Mouse (Mus musculus) cortical plate, adult 2 months (tissue): ENCODE measurements at regions not wholly inside any gene's neighbourhood (a gene's known extent, or its start where the extent isn't known, plus 50 kb on each side); places are given as distances from the start of the nearest gene placed in this dataset.

Experiments used
- CTCF ChIP-seq: fragments of 200-500 bp; IDR thresholded peaks from 2 replicates; pipeline ENCODE4 v1.5.1; 2011; ENCODE audit warnings: mild to moderate bottlenecking, control low read depth, low read length; ENCODE audit not compliant: insufficient read depth; ENCODE audit errors: extremely low read depth
- POLR2A ChIP-seq: fragments of 200-500 bp; IDR thresholded peaks from 2 replicates; pipeline ENCODE4 v1.6.1; 2011; ENCODE audit warnings: mild to moderate bottlenecking, low read length, control low read depth; ENCODE audit not compliant: insufficient read depth; ENCODE audit errors: extremely low read depth

DNA sequence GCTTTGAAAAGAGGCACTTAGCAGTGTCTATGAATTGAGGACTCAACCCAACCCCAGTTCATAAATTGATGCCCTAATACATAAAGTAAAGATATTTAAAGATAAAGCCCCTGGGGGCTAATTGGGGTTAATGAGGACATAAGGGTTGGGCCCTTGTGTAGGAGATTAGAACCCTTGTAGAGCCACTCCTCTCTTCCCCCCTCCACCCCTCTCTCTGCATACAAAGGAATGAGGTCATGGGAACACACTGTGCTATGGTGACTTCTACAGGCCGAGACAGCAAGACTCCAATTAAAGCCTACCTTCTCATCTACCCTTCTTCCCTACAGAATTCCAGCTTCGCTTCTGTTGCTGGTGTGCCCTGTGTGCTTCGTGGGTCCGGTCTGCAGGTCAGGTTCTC lies 110.5 kb downstream of the CK137956 start:
- TF ChIP-seq POLR2A (no peak), CTCF (no peak)
